Mouse (Mus musculus) olfactory bulb, adult 2 months (tissue): Measurements from ENCODE around the gene Kctd18. TPM values are rescaled to one million over a fixed set of nuclear protein-coding genes. Genes with fewer than 3 reads are reported as not detected.
"Not testable (repeated sequence)": the region's sequence is repeated elsewhere in the genome, so short reads cannot be mapped to it uniquely, and the experiment has no call there.

Experiments
- H3K27ac ChIP-seq: fragments of 200-500 bp; 2 replicates; pipeline ENCODE4 v1.5.1; 2012; ENCODE audit warnings: low read depth, low read length; ENCODE audit not compliant: insufficient read depth
- H3K4me1 ChIP-seq: fragments of 200-500 bp; 2 replicates; pipeline ENCODE4 v1.6.1; 2012; ENCODE audit warnings: low read length; ENCODE audit not compliant: control insufficient read depth, insufficient read depth
- H3K4me3 ChIP-seq: fragments of 200-500 bp; 2 replicates; pipeline ENCODE4 v1.5.1; 2012; ENCODE audit warnings: mild to moderate bottlenecking, low read depth, low read length, moderate library complexity; ENCODE audit not compliant: insufficient read depth
- CTCF ChIP-seq: fragments of 200-500 bp; IDR thresholded peaks from 2 replicates; pipeline ENCODE4 v1.5.1; 2012; ENCODE audit warnings: low read depth, mild to moderate bottlenecking, low read length, moderate library complexity; ENCODE audit not compliant: insufficient read depth
- POLR2A ChIP-seq: fragments of 200-500 bp; IDR thresholded peaks from 2 replicates; pipeline ENCODE4 v1.6.1; 2012; ENCODE audit warnings: mild to moderate bottlenecking, low read depth, low read length, moderate library complexity; ENCODE audit not compliant: insufficient read depth
- WGBS: fragments of 180-500 bp; shearing (Covaris S2); methylation state at CpG from one replicate; pipeline ENCODE4 v1.1.7; 2018; 5-methylcytosine and 5-hydroxymethylcytosine counted together
- polyA plus RNA-seq: library from polyadenylated mRNA; stranded (reverse); fragments of >200 nt; gene quantifications from 2 replicates; pipeline ENCODE4 v1.2.4, GENCODE M21; 2012; ENCODE audit warnings: low replicate concordance; ENCODE audit not compliant: missing spikeins, insufficient read depth, insufficient read length

The Kctd18 gene
- polyA plus RNA-seq, 1 experiment, result not detected

- Histone ChIP-seq H3K4me3 (no peak overlapping the region), H3K4me1 (no peaks in the 10 kb centered on the region), H3K27ac (no peak overlapping the region)
- TF ChIP-seq CTCF (no peak), POLR2A (no peak)
- 31% methylated on average over 3 of the region's 3 CpGs for WGBS
Observed at GRCm38 (mm10) chr1:58046721-58047290, 28.1 kb upstream of the Kctd18 start.

GRCm38 (mm10) chr1:58045546-58045945 is 26.8 kb upstream of the Kctd18 start:
- 77% methylated on average over 5 of the region's 5 CpGs for WGBS
- no peak for TF ChIP-seq POLR2A
- no peak for TF ChIP-seq CTCF
- Histone ChIP-seq H3K27ac (no peak overlapping the region), H3K4me1 (no peaks in the 10 kb centered on the region), H3K4me3 (no peak overlapping the region)

GRCm38 (mm10) chr1:58045076-58045475 is 26.3 kb upstream of the Kctd18 start:
- no peak overlapping the region for H3K4me3 ChIP-seq
- TF ChIP-seq POLR2A (no peak), CTCF (no peak)
- H3K27ac ChIP-seq, result no peak overlapping the region
- H3K4me1 ChIP-seq, result no peaks in the 10 kb centered on the region
- WGBS, result 88% methylated on average over 3 of the region's 3 CpGs

- H3K27ac ChIP-seq, H3K4me3 ChIP-seq, H3K4me1 ChIP-seq: not testable (repeated sequence)
- 94% methylated on average over 9 of the region's 9 CpGs for WGBS
Observed at GRCm38 (mm10) chr1:58037306-58037705, 18.6 kb upstream of the Kctd18 start.

GRCm38 (mm10) chr1:58031160-58031769 is 12.5 kb upstream of the Kctd18 start:
- no peak overlapping the region for H3K4me3 ChIP-seq
- H3K4me1 ChIP-seq, result no peaks in the 10 kb centered on the region; the same call in none of the 2 replicates
- 56% methylated on average over 10 of the region's 10 CpGs for WGBS
- H3K27ac ChIP-seq, result no peak overlapping the region
- TF ChIP-seq CTCF (no peak), POLR2A (no peak)

GRCm38 (mm10) chr1:58030156-58030871 is 11.6 kb upstream of the Kctd18 start:
- WGBS, result 41% methylated on average over 13 of the region's 13 CpGs
- no peak for TF ChIP-seq CTCF
- Histone ChIP-seq H3K4me3 (peak overlapping the region; percentile 28; the same call in 1 of the 2 replicates), H3K27ac (0 out of 2 replicates have a peak overlapping the region, but pooled peaks have one; percentile 59), H3K4me1 (no peaks in the 10 kb centered on the region; the same call in none of the 2 replicates)

- no peak for TF ChIP-seq CTCF
- no peak for TF ChIP-seq POLR2A
- WGBS, result 14% methylated on average over 12 of the region's 12 CpGs
- Histone ChIP-seq H3K27ac (0 out of 2 replicates have a peak within 1 kb of the TSS, but pooled peaks have one; percentile 59), H3K4me3 (peak within 1 kb of the TSS; percentile 28; the same call in 1 of the 2 replicates), H3K4me1 (no peaks in the 10 kb centered on the region; the same call in none of the 2 replicates)
Observed at GRCm38 (mm10) chr1:58029636-58030117, 10.9 kb upstream of the Kctd18 start, which contains the start of gene Aox1. Gene Aox1 (plus strand): TSS chr1:58029931.

GRCm38 (mm10) chr1:58027707-58028106 is 9.0 kb upstream of the Kctd18 start:
- no peaks in the 10 kb centered on the region; the same call in none of the 2 replicates for H3K4me1 ChIP-seq
- no peak overlapping the region for H3K4me3 ChIP-seq
- 81% methylated on average over 7 of the region's 7 CpGs for WGBS
- no peak overlapping the region for H3K27ac ChIP-seq
- TF ChIP-seq POLR2A, result no peak
- TF ChIP-seq CTCF, result no peak

- not testable (repeated sequence) for H3K27ac ChIP-seq, H3K4me3 ChIP-seq, H3K4me1 ChIP-seq
- WGBS, result 92% methylated on average over 7 of the region's 7 CpGs
Observed at GRCm38 (mm10) chr1:58006388-58006787, 12.4 kb downstream of the Kctd18 start.
